Comparison of ENCODE assay signal across 8 mouse cellular contexts in genomic region chr2:131820088-131820675, GRCm38 (mm10). TPM values are rescaled to one million over a fixed set of nuclear protein-coding genes. Genes with fewer than 3 reads are reported as not detected.
DNase-seq lines count a peak whose midpoint lies in the region; ATAC-seq and TF ChIP-seq lines count a peak whose summit lies in the region.

No protein-coding gene starts in this region.

- H3K4me2 ChIP-seq in hindbrain, postnatal 0 days (ENCODE audit: low read depth, low read length) = peak overlapping the region; percentile 54

- DNase-seq in R1 (ENCODE audit: low read depth, low spot score) = peak; percentile 88
- peak; percentile 86 to 87 for DNase-seq in cerebellum, postnatal 25 days
- DNase-seq in frontal cortex, postnatal 36 days (ENCODE audit: low spot score in 2 of 2) = peak; percentile 86 to 93
- peak; percentile 86 for DNase-seq in hindbrain, postnatal 0 days (ENCODE audit: low spot score)
- peak; percentile 88 to 89 for DNase-seq in left cerebral cortex, adult 18-20 months (ENCODE audit: low spot score in 2 of 2)
- DNase-seq in right cerebral cortex, adult 2 months (ENCODE audit: low spot score in 2 of 2) = peak; percentile 92 to 96
- DNase-seq in urinary bladder, postnatal 10 days (ENCODE audit: low spot score) = peak; percentile 45

- no peak overlapping the region for H3K27ac ChIP-seq in hindbrain, postnatal 0 days

- H3K9ac ChIP-seq in hindbrain, postnatal 0 days (replicated peaks; ENCODE audit: low read length) = no peak overlapping the region

- H3K4me1 ChIP-seq in hindbrain, postnatal 0 days (ENCODE audit: insufficient read depth, low read length) = no peaks in the 10 kb centered on the region

- no peak overlapping the region for H3K4me3 ChIP-seq in hindbrain, postnatal 0 days (ENCODE audit: low read length)

- TF ChIP-seq CTCF in hindbrain, postnatal 0 days (IDR thresholded peaks at IDR 0.05; ENCODE audit: low read depth) = peak; percentile 93

- no peaks in the 10 kb centered on the region for H3K9me3 ChIP-seq in hindbrain, postnatal 0 days (ENCODE audit: low read length)

- ATAC-seq in hindbrain, postnatal 0 days = peak; percentile 46; the same call in 1 of the 2 replicates
- peak; percentile 91 for ATAC-seq in megakaryocyte, adult 5-6 weeks (ENCODE audit: poor library complexity, severe bottlenecking)

- 24% methylated on average over 14 of the region's 14 CpGs for WGBS in hindbrain, postnatal 0 days

- no peaks in the 10 kb centered on the region for H3K27me3 ChIP-seq in hindbrain, postnatal 0 days (ENCODE audit: insufficient read depth, low read length)

- no peaks in the 10 kb centered on the region for H3K36me3 ChIP-seq in hindbrain, postnatal 0 days (ENCODE audit: insufficient read depth, low read length)

RNA-seq across cellular contexts. Expression of gene Erv3, which starts 39.4 kb away (rescaled TPM):
- not detected in 2 replicates for total RNA-seq in hindbrain, postnatal 0 days (2014; rRNA removed)
- 0.04 TPM in 1 of 2 replicates, not detected in the other for polyA plus RNA-seq in hindbrain, postnatal 0 days (2015; fragmentation: Nextera tagmentation; extraction: Ambion mirVana)
- total RNA-seq in left cerebral cortex, adult 18-20 months (2021) = under 1 TPM; 0.09 to 0.23 TPM
- not detected in 2 replicates for total RNA-seq in megakaryocyte, adult 5-6 weeks (2015)
- total RNA-seq in megakaryocyte, adult 5-6 weeks (2017) = not detected in 2 replicates
